Comparison of ENCODE assay signal across 8 mouse cellular contexts in the genomic region with DNA sequence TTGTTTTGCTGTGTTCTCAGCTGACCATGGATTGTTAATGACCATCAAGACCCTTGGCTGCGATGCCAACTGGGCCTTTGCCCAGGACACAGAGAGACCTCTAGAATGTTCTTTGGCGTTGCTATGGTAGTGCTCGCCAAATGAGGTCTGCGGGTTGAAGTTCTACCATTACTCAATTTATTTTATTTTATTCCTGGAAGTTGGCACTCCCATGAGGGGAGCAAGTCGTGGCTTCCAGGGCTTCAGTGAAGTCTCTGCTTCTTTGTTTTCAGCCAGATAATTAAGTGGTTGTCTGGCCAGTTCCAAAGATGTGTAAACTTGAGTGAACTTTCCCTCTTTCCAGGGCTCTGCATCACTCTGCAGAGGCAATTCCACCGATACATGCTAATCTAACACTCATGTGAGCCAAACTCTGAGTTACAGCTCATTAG. TPM values are rescaled to one million over a fixed set of nuclear protein-coding genes. Genes with fewer than 3 reads are reported as not detected.
DNase-seq lines count a peak whose midpoint lies in the region; ATAC-seq lines count a peak whose summit lies in the region.

No protein-coding gene starts in this region.

- no peak overlapping the region for H3K27ac ChIP-seq in heart, embryonic 11.5 days (ENCODE audit: low read depth, low read length)
- H3K27ac ChIP-seq in midbrain, embryonic 10.5 days (replicated peaks): no peak overlapping the region

- no peaks in the 10 kb centered on the region for H3K9me3 ChIP-seq in heart, embryonic 11.5 days (replicated peaks; ENCODE audit: control insufficient read depth, low read length)
- no peaks in the 10 kb centered on the region for H3K9me3 ChIP-seq in midbrain, embryonic 10.5 days (replicated peaks)

- no peak overlapping the region for H3K4me3 ChIP-seq in heart, embryonic 11.5 days (ENCODE audit: low read depth, low read length)
- no peak overlapping the region for H3K4me3 ChIP-seq in midbrain, embryonic 10.5 days

- WGBS in heart, embryonic 11.5 days (ENCODE audit: insufficient replicate concordance): 83% methylated on average over 6 of the region's 6 CpGs
- 89% methylated on average over 6 of the region's 6 CpGs for WGBS in midbrain, embryonic 10.5 days

- no peak for ATAC-seq in heart, embryonic 11.5 days (replicated peaks; ENCODE audit: insufficient number of reproducible peaks, low FRiP score, low TSS enrichment)
- ATAC-seq in monocyte, adult 5-6 weeks (replicated peaks; ENCODE audit: insufficient number of reproducible peaks, low FRiP score, low TSS enrichment, poor library complexity, severe bottlenecking): no peak

- intact Hi-C loops in heart, postnatal 10 days (cut with DNase I): no loop called here

- no peaks in the 10 kb centered on the region for H3K4me1 ChIP-seq in heart, embryonic 11.5 days (ENCODE audit: control insufficient read depth, insufficient read depth, low read length)
- H3K4me1 ChIP-seq in midbrain, embryonic 10.5 days: no peaks in the 10 kb centered on the region

- no peak overlapping the region for H3K9ac ChIP-seq in heart, embryonic 11.5 days (ENCODE audit: low read depth, low read length)

- DNase-seq in heart, postnatal 10 days: peak; percentile 45 to 53
- peak; percentile 55 to 72 for DNase-seq in frontal cortex, postnatal 10 days (ENCODE audit: low spot score in 2 of 2)
- DNase-seq in kidney, postnatal 4 days: peak; percentile 47 to 61
- DNase-seq in lung, postnatal 25 days (ENCODE audit: low spot score): peak; percentile 72
- no peak for DNase-seq in midbrain, embryonic 10.5 days (ENCODE audit: low spot score)
- DNase-seq in urinary bladder, postnatal 25 days (ENCODE audit: low spot score): no peak

- H3K4me2 ChIP-seq in heart, embryonic 11.5 days: no peak overlapping the region

- no peaks in the 10 kb centered on the region for H3K27me3 ChIP-seq in heart, embryonic 11.5 days (ENCODE audit: control insufficient read depth, insufficient read depth, low read length)
- no peaks in the 10 kb centered on the region for H3K27me3 ChIP-seq in midbrain, embryonic 10.5 days (ENCODE audit: low read depth, poor library complexity, severe bottlenecking)

- no peaks in the 10 kb centered on the region for H3K36me3 ChIP-seq in heart, embryonic 11.5 days (ENCODE audit: control insufficient read depth, insufficient read depth, low read length)
- no peaks in the 10 kb centered on the region for H3K36me3 ChIP-seq in midbrain, embryonic 10.5 days

RNA-seq across cellular contexts. Expression of gene Retreg1, which starts 43.6 kb away (rescaled TPM):
- 100 to 1,000 TPM; 151 to 159 TPM for total RNA-seq in heart, postnatal 10 days (2021)
- polyA plus RNA-seq in heart, embryonic 11.5 days (2014; fragmentation: Nextera tagmentation; extraction: Ambion mirVana): 47.2 and 48.4 TPM in 2 replicates
- polyA plus RNA-seq in midbrain, embryonic 10.5 days (2016; fragmentation: Nextera tagmentation; extraction: Ambion mirVana): 1.8 and 1.9 TPM in 2 replicates
- 90.8 to 132 TPM (median 114 TPM) in 3 replicates for total RNA-seq in monocyte, adult 5-6 weeks (2017)

Comparison
In these comparisons a context has a peak if more than half of its experiments do, and no peak if none do; other contexts are left out.
1. DNase-seq: peak in heart, postnatal 10 days (2 of 2), frontal cortex, postnatal 10 days (2 of 2), kidney, postnatal 4 days (2 of 2) and lung, postnatal 25 days (single experiment); none in midbrain, embryonic 10.5 days (single experiment) and urinary bladder, postnatal 25 days (single experiment).